Mouse (Mus musculus) lung, postnatal 0 days (tissue): ENCODE data around the gene Utp4.
"Not testable (repeated sequence)": the region's sequence is repeated elsewhere in the genome, so short reads cannot be mapped to it uniquely, and the experiment has no call there.

Source experiments
- CTCF ChIP-seq: IDR thresholded peaks from 2 replicates; pipeline ENCODE4 v1.5.1; 2016; ENCODE audit warnings: antibody characterized with exemption, mild to moderate bottlenecking
- EP300 ChIP-seq: IDR thresholded peaks from 2 replicates; pipeline ENCODE4 v1.6.1; 2016; ENCODE audit warnings: antibody characterized with exemption, mild to moderate bottlenecking, control low read depth

DNA sequence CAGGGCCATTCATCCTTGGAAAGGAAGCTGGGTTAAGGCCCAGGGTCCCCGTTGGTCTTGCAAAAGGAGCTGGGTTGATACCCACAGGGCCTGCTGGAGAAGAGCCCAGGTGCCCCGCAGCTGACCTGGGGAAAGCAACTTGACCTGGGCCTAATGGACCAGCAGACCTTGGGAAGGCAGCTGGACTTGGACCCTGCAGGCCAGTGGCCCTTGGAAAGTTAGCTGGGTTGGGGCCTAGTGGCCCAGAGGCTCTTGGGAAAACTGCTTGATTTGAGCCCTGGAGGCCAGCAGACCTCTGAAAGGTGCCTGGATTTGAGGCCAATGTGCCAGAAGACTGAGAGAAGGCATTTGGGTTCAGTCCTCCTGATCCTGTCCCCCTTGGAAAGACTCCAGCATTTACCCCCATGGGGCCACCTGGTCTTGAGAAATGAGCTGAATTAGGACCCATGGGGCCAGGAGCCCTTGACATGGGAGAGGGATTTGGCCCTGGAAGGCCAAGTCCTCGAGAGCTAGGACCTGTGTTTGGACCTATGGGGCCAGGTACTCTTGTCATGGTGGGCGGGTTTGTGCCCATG, 8.5 kb upstream of the Utp4 start:
- not testable (repeated sequence) for TF ChIP-seq CTCF, EP300
